Mouse (Mus musculus): ENCODE results near the gene Padi6. TPM values are rescaled to one million over a fixed set of nuclear protein-coding genes. Genes with fewer than 3 reads are reported as not detected.

Gene Padi6
- polyA plus RNA-seq (2015; fragmentation: Nextera tagmentation; extraction: Ambion mirVana), result 0.11 and 0.15 TPM in 2 replicates

GRCm38 (mm10) chr4:140742543-140742942, at the start of gene Padi6:
Padi6 (minus strand) TSS chr4:140742643.
- Histone ChIP-seq H3K36me3 (no peaks in the 10 kb centered on the region), H3K4me3 (replicated peaks) (no peak within 1 kb of the TSS), H3K9ac (no peak within 1 kb of the TSS), H3K9me3 (no peaks in the 10 kb centered on the region), H3K27me3 (replicated peaks) (no peaks in the 10 kb centered on the region), H3K4me1 (replicated peaks) (peaks cover 2% of the 10 kb centered on the region; the same call in 1 of the 2 replicates), H3K4me2 (replicated peaks) (no peak within 1 kb of the TSS), H3K27ac (no peak within 1 kb of the TSS)
- ATAC-seq, result no peak
- WGBS, result 58% methylated on average over 2 of the region's 2 CpGs

- Histone ChIP-seq H3K4me3 (replicated peaks) (no peak overlapping the region), H3K4me1 (replicated peaks) (peaks cover 8% of the 10 kb centered on the region; the same call in 1 of the 2 replicates), H3K9me3 (no peaks in the 10 kb centered on the region), H3K27me3 (replicated peaks) (no peaks in the 10 kb centered on the region), H3K9ac (no peak overlapping the region), H3K4me2 (replicated peaks) (no peak overlapping the region), H3K27ac (no peak overlapping the region), H3K36me3 (no peaks in the 10 kb centered on the region)
- WGBS, result 84% methylated on average over 16 of the region's 16 CpGs
- no peak for ATAC-seq
These were observed 48.6 kb upstream of the Padi6 start for GRCm38 (mm10) chr4:140791071-140791470.

- 74% methylated on average over 4 of the region's 4 CpGs for WGBS
- peak; percentile 2; the same call in 1 of the 2 replicates for ATAC-seq
- H3K36me3 ChIP-seq, result no peaks in the 10 kb centered on the region
These were observed 47.5 kb upstream of the Padi6 start for GRCm38 (mm10) chr4:140789983-140790382.

GRCm38 (mm10) chr4:140788983-140789382, 46.5 kb upstream of the Padi6 start:
- Histone ChIP-seq H3K9ac (no peak overlapping the region), H3K27ac (no peak overlapping the region), H3K4me1 (replicated peaks) (peaks cover 8% of the 10 kb centered on the region; the same call in 1 of the 2 replicates), H3K9me3 (no peaks in the 10 kb centered on the region), H3K4me2 (replicated peaks) (no peak overlapping the region), H3K36me3 (no peaks in the 10 kb centered on the region), H3K27me3 (replicated peaks) (no peaks in the 10 kb centered on the region), H3K4me3 (replicated peaks) (no peak overlapping the region)
- ATAC-seq, result peak; percentile 26; the same call in 1 of the 2 replicates
- WGBS, result 46% methylated on average over 6 of the region's 6 CpGs

More at GRCm38 (mm10) chr4:140789983-140790382, 47.5 kb upstream of the Padi6 start:
- H3K4me1 ChIP-seq (replicated peaks), result peaks cover 8% of the 10 kb centered on the region; the same call in 1 of the 2 replicates
- no peaks in the 10 kb centered on the region for H3K9me3 ChIP-seq
- no peaks in the 10 kb centered on the region for H3K27me3 ChIP-seq (replicated peaks)
- H3K4me2 ChIP-seq (replicated peaks), result no peak overlapping the region
- H3K9ac ChIP-seq, result no peak overlapping the region
- H3K27ac ChIP-seq, result no peak overlapping the region
- no peak overlapping the region for H3K4me3 ChIP-seq (replicated peaks)

- 86% methylated on average over 6 of the region's 6 CpGs for WGBS
- ATAC-seq, result no peak
- H3K4me2 ChIP-seq (replicated peaks), result no peak overlapping the region
- no peaks in the 10 kb centered on the region for H3K27me3 ChIP-seq (replicated peaks)
- no peak overlapping the region for H3K9ac ChIP-seq
- no peak overlapping the region for H3K4me3 ChIP-seq (replicated peaks)
- H3K36me3 ChIP-seq, result no peaks in the 10 kb centered on the region
- no peaks in the 10 kb centered on the region for H3K9me3 ChIP-seq
- H3K4me1 ChIP-seq (replicated peaks), result peaks cover 8% of the 10 kb centered on the region; the same call in 1 of the 2 replicates
- H3K27ac ChIP-seq, result no peak overlapping the region
These were observed 45.8 kb upstream of the Padi6 start for GRCm38 (mm10) chr4:140788264-140788663.

GRCm38 (mm10) chr4:140787414-140787813, 45.0 kb upstream of the Padi6 start:
- Histone ChIP-seq H3K27me3 (replicated peaks) (no peaks in the 10 kb centered on the region), H3K4me2 (replicated peaks) (no peak overlapping the region), H3K9ac (no peak overlapping the region), H3K36me3 (no peaks in the 10 kb centered on the region), H3K9me3 (no peaks in the 10 kb centered on the region), H3K4me1 (replicated peaks) (peaks cover 8% of the 10 kb centered on the region; the same call in 1 of the 2 replicates), H3K4me3 (replicated peaks) (no peak overlapping the region), H3K27ac (no peak overlapping the region)
- 59% methylated on average over 4 of the region's 4 CpGs for WGBS
- ATAC-seq, result no peak

- Histone ChIP-seq H3K9ac (no peak overlapping the region), H3K36me3 (no peaks in the 10 kb centered on the region), H3K4me2 (replicated peaks) (no peak overlapping the region), H3K27me3 (replicated peaks) (no peaks in the 10 kb centered on the region), H3K4me3 (replicated peaks) (no peak overlapping the region), H3K4me1 (replicated peaks) (peaks cover 6% of the 10 kb centered on the region; the same call in 1 of the 2 replicates), H3K27ac (no peak overlapping the region), H3K9me3 (no peaks in the 10 kb centered on the region)
- WGBS, result 78% methylated on average over 5 of the region's 5 CpGs
- ATAC-seq, result no peak
These were observed 42.8 kb upstream of the Padi6 start for GRCm38 (mm10) chr4:140785217-140785616.

- Histone ChIP-seq H3K36me3 (no peaks in the 10 kb centered on the region), H3K9me3 (no peaks in the 10 kb centered on the region), H3K27ac (no peak overlapping the region), H3K27me3 (replicated peaks) (no peaks in the 10 kb centered on the region), H3K4me1 (replicated peaks) (no peaks in the 10 kb centered on the region), H3K4me2 (replicated peaks) (no peak overlapping the region), H3K9ac (no peak overlapping the region), H3K4me3 (replicated peaks) (no peak overlapping the region)
- ATAC-seq, result no peak
- 93% methylated on average over 9 of the region's 9 CpGs for WGBS
These were observed 42.0 kb upstream of the Padi6 start for GRCm38 (mm10) chr4:140784292-140784945.

GRCm38 (mm10) chr4:140782821-140783220, 40.4 kb upstream of the Padi6 start:
- Histone ChIP-seq H3K9ac (no peak overlapping the region), H3K4me3 (replicated peaks) (no peak overlapping the region), H3K27ac (no peak overlapping the region), H3K4me1 (replicated peaks) (no peaks in the 10 kb centered on the region), H3K36me3 (no peaks in the 10 kb centered on the region), H3K4me2 (replicated peaks) (no peak overlapping the region), H3K9me3 (no peaks in the 10 kb centered on the region), H3K27me3 (replicated peaks) (no peaks in the 10 kb centered on the region)
- WGBS, result 86% methylated on average over 9 of the region's 9 CpGs
- no peak for ATAC-seq

- Histone ChIP-seq H3K27ac (no peak overlapping the region), H3K36me3 (no peaks in the 10 kb centered on the region), H3K4me3 (replicated peaks) (no peak overlapping the region), H3K9me3 (no peaks in the 10 kb centered on the region), H3K27me3 (replicated peaks) (no peaks in the 10 kb centered on the region), H3K4me1 (replicated peaks) (no peaks in the 10 kb centered on the region), H3K4me2 (replicated peaks) (no peak overlapping the region), H3K9ac (no peak overlapping the region)
- ATAC-seq, result peak; percentile 21; the same call in 1 of the 2 replicates
- 66% methylated on average over 14 of the region's 14 CpGs for WGBS
These were observed 38.1 kb upstream of the Padi6 start for GRCm38 (mm10) chr4:140780507-140780906.

- Histone ChIP-seq H3K9ac (no peak overlapping the region), H3K4me2 (replicated peaks) (peak overlapping the region; percentile 13; the same call in 1 of the 2 replicates), H3K27me3 (replicated peaks) (no peaks in the 10 kb centered on the region), H3K4me3 (replicated peaks) (no peak overlapping the region), H3K36me3 (no peaks in the 10 kb centered on the region), H3K27ac (no peak overlapping the region), H3K9me3 (no peaks in the 10 kb centered on the region), H3K4me1 (replicated peaks) (no peaks in the 10 kb centered on the region)
- WGBS, result 32% methylated on average over 19 of the region's 19 CpGs
- peak; percentile 86 for ATAC-seq
These were observed 37.5 kb upstream of the Padi6 start for GRCm38 (mm10) chr4:140779803-140780397.

- Histone ChIP-seq H3K4me1 (replicated peaks) (no peaks in the 10 kb centered on the region), H3K4me2 (replicated peaks) (no peak overlapping the region), H3K36me3 (no peaks in the 10 kb centered on the region), H3K27ac (no peak overlapping the region), H3K9me3 (no peaks in the 10 kb centered on the region), H3K4me3 (replicated peaks) (no peak overlapping the region), H3K9ac (no peak overlapping the region), H3K27me3 (replicated peaks) (no peaks in the 10 kb centered on the region)
- no peak for ATAC-seq
- 65% methylated on average over 13 of the region's 13 CpGs for WGBS
These were observed 34.2 kb upstream of the Padi6 start for GRCm38 (mm10) chr4:140776623-140777022.

Measured in intestine, embryonic 15.5 days (tissue).